Mouse (Mus musculus) ES-Bruce4 (cell line): Measurements from ENCODE around the gene Adgrg6.

Experiments
- CTCF ChIP-seq: IDR thresholded peaks from one replicate; pipeline ENCODE4 v1.8.1; 2011; ENCODE audit warnings: low read depth, low read length
- EP300 ChIP-seq: IDR thresholded peaks from 2 replicates; pipeline ENCODE4 v1.6.1; 2011; ENCODE audit warnings: low read depth, low read length; ENCODE audit not compliant: insufficient read depth
- POLR2A ChIP-seq: IDR thresholded peaks from one replicate; pipeline ENCODE4 v1.8.1; 2011; ENCODE audit warnings: low read length; ENCODE audit not compliant: insufficient read depth

- no peak for TF ChIP-seq CTCF
- no peak for TF ChIP-seq POLR2A
- no peak for TF ChIP-seq EP300
These were observed 38.0 kb upstream of the Adgrg6 start for GRCm38 (mm10) chr10:14583496-14583895.
